Mouse (Mus musculus) right cerebral cortex, postnatal 4 days (tissue): ENCODE data around the gene Sgms1.
"Not testable (repeated sequence)": the region's sequence is repeated elsewhere in the genome, so short reads cannot be mapped to it uniquely, and the experiment has no call there.

Experiments used
- DNase-seq: peaks from one replicate; pipeline ENCODE4 v3.0.0-alpha.2; 2022

Sgms1 gene

GRCm38 (mm10) chr19:32322429-32323035, 67.0 kb downstream of the Sgms1 start:
- DNase-seq: no peak

DNA sequence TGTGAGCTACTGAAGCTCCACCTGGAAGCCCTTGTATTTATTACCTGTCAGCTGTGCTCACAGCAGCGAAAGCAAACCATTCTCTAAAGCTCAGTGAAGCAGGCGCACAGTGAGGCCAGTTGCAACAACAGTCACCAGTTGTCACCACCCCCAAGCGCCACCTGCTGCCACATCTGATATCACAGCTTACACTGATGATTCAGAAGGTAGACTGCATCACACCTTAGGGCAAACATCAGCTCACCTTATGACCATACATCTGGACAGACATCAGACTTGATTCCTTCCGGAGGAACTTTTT, 69.2 kb downstream of the Sgms1 start:
- DNase-seq: peak; percentile 30

- DNase-seq: no peak
These were observed 69.8 kb downstream of the Sgms1 start for GRCm38 (mm10) chr19:32319531-32320365.

DNA sequence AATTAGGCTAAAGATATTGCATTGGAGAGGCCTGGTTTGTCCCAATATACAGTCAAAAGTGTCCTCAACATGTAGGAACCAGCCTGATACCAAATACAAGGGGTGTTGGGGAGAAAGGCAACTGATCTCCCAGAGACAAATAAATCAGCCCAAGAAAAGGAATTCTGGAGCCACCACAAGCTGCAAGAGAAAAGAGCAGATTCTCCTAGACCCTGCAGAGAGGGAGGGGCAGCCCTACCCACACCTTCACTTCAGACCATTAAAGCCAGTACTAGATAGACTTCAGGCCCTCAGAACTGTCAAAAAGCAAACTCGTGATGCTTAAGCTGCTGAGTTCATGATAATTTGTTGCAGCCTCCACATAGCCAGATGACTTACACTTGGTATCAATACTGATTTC, 70.5 kb downstream of the Sgms1 start:
- no peak for DNase-seq

GRCm38 (mm10) chr19:32317347-32317746, 72.2 kb downstream of the Sgms1 start:
- not testable (repeated sequence) for DNase-seq

DNA sequence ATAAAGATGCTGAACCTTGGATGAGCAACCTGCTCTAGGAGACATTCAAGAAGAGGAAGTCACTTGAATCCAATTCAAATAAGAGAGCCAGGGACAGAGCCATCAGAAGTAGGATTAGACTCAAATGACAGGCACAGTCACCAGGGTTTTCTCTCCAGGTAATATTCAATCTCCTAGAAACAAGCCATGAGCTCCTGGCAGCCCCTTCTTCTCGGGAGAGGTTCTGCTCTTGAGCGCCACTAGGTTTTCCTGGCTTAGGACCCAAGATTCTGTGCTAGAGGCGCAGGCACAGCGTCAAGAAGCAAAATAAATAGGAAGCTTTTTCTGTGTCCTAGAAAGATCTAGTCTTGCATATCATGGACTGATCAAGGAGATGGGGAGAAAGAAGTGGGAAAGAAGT, 76.2 kb downstream of the Sgms1 start:
- no peak for DNase-seq

- DNase-seq: no peak
These were observed 77.8 kb downstream of the Sgms1 start for GRCm38 (mm10) chr19:32311762-32312161.

GRCm38 (mm10) chr19:32311063-32311462, 78.5 kb downstream of the Sgms1 start:
- DNase-seq: no peak

DNA sequence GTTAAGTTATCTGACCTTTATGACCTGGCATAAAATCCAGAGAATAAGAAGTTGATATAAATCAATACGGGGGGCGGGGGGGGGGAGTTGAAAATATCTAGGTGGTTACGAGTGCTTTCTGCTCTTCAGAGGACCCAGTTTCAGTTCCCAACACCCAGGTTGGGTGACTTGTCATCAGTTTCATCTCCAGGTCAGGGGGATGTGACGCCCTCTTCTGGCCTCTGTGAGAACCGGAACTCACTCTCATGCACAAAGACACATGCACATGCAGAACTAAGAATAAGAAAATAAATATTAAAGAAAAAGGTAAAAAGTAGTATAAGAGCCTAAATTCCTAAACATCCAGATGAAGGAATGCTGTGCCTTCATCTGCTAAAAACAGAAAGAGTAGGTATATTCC, 79.0 kb downstream of the Sgms1 start:
- no peak for DNase-seq

DNA sequence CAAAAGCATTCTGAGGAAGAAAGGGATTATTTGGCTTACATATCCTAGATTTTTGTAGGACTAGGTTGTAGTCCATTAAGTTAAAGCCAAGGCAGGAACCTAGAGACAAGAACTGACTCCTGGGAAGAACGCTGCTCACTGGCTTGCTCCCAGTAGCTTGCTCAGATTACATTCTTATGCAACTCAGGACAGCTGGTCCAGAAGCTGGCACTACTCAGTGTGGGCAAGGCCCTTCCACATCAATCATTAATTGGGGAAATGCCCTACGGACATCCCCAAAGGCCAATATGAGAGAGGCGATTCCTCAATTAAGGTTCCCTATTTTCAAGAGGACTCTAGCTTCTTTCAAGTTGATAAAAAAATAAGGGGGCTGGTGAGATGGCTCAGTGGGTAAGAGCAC, 80.2 kb downstream of the Sgms1 start:
- no peak for DNase-seq

GRCm38 (mm10) chr19:32308311-32308710, 81.2 kb downstream of the Sgms1 start:
- no peak for DNase-seq

DNA sequence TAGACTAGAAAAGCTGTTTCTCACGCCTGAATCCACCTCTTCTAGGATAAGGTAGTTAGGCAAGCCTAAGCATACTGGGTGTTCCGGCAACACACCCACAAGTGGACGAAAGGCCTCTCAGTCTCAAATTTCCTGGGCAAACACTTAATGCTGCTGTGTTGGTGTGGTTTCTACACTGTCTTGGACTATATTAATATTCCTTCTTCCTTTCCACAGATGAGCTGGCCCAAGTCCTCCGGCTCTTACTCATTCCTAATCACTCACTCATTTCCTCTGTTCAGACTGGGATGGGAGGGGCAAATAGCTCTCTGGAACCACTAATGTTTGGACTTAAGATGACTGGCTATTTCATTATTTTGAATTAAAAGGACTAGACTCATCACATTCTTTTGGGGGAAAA, 84.6 kb downstream of the Sgms1 start:
- no peak for DNase-seq

- DNase-seq: no peak
These were observed 85.3 kb downstream of the Sgms1 start for GRCm38 (mm10) chr19:32304008-32304873.

GRCm38 (mm10) chr19:32302835-32303381, 86.6 kb downstream of the Sgms1 start:
- no peak for DNase-seq

DNA sequence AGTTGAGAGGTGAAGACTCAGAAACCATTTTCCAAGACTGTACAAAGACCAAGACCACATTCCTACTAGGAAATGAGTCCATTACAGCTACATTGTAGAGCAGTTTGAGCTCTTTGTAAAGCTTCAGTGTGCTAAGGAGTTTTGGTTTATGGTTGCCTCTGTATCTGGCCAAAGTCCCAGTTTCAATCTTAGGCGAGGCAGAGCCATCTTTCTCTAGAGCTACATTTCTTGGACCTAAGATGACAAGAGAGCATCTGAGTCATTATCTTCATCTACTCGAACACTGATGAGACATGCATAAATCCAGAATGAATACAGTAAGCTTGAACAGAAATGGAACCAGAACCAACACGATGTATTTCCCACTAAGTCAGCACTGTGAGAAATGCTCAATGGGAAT, 87.9 kb downstream of the Sgms1 start:
- no peak for DNase-seq

- DNase-seq: no peak
These were observed 91.3 kb downstream of the Sgms1 start for GRCm38 (mm10) chr19:32298221-32298620.

GRCm38 (mm10) chr19:32296863-32297262, 92.7 kb downstream of the Sgms1 start:
- DNase-seq: no peak

- no peak for DNase-seq
These were observed 93.9 kb downstream of the Sgms1 start for GRCm38 (mm10) chr19:32295581-32295980.

DNA sequence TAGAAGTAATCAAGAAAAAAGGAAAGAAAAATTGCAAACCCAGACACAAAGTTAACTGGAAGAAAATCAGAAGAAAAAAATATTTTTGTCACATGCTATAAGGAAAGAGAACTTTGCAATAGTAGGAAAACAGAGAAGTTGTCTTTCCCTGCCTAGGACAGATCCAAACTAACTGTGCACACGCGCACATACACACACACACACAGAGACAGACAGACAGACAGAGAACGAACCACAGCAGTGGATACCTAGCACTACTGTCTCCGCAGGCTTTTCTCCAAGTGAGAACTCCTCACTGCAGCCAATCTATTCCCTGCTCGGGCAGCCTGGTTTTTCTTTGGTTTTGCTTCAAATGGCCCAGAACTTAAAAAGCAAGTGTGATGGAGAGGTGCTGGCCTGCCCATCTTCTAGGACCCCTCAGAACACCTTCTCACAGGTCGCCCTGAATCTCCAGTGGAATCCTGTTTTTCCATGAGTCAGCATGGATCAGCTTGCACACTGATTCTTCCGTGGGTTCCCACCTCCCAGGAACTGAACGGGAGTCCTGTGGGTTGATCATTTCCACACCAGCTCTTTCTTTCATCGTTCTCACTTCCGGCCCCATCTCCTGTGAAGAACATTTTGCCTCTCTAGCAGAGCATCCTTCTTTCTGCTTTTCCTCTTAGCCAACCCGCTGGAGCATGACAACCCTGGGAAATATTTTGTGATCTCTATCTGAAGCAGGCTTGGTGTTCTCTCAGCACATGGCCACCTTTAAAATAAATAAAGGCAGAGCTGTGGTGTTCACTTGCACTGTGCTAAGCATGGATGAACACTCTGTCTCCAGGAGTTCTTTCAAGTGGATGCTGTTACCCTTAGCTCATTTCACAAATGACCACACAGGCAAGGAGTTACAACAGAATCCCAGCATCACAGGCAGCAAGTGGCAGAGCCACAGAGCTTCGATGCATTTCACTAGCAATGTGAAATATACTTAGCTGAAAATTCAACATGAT, 96.4 kb downstream of the Sgms1 start:
- no peak for DNase-seq

DNA sequence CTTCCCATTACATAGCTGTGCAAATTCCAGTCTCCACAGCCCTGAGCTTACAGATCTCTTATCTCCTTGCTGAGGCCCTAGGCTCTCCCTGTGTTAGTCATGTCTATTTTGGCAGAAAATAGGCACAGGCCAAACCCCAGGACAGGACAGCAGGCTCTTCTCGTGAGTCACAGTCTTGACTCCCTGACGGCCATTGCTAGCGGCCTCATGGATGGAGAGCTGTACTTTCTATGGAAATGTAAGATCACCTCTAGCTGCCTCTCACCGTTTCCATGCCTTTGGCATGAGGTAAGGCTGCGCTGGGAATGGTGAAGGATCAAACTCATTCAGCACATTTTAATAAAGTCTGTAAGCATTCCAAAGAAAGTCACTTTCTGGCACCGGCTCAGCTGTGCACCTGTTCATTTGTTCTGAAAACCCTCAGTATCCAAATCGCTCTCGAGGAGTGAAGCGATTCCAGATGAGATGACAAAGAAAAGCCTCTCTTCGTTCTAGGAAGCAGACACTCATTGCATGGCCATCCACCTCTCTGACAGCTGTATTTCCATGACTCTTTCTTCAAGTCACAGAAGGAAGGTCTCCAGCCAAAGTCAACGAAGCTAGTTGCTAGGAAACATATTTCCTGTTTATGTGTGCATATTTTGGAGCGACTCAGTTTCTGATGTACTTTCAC, 97.3 kb downstream of the Sgms1 start:
- no peak for DNase-seq

- no peak for DNase-seq
These were observed 98.4 kb downstream of the Sgms1 start for GRCm38 (mm10) chr19:32291130-32291529.

DNA sequence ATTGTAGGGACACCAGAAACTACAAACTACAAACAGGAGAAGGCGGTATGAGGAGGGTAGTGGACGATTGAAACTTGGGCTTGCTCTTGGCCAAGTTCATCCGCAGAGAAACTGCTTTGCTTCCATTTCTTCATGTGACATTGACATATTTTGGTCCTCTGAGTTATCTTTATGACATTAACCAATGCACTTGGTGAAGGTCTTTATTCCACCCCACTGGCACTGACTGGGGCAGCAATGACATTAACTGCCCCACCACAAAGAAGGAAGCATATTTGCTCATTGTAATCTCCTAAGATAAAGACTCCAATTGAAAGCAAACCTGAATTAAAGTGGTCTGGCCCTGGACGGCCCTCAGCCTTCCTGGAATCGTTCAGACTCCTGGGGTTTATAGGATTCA, 100.6 kb downstream of the Sgms1 start:
- DNase-seq: no peak
